Mouse (Mus musculus): ENCODE data around the gene Krt35.

Krt35 gene

DNA sequence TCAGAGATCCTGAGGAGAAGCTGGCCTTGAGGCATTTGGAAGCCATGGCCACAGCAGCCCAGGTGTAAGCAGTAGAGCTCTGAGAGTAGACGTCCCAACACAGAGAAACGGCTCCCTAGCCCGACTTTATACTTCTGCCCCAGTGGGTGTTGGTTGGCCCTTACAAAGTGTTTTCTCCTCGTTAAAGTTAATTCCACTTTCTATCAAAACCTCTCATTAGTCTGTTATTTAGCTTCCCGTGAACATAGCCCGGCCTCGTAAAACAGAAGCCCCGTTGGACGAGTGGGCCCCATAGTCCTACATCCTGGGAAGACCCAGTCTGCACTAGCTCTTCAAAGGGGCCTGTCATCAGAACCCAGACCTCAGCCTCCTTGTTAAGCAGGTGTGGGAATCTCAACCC lies at the start of gene Krt35:
TSS of gene Krt35 (minus strand) at position 101 of the 400 bp plus-strand sequence.
- no peak for DNase-seq

DNA sequence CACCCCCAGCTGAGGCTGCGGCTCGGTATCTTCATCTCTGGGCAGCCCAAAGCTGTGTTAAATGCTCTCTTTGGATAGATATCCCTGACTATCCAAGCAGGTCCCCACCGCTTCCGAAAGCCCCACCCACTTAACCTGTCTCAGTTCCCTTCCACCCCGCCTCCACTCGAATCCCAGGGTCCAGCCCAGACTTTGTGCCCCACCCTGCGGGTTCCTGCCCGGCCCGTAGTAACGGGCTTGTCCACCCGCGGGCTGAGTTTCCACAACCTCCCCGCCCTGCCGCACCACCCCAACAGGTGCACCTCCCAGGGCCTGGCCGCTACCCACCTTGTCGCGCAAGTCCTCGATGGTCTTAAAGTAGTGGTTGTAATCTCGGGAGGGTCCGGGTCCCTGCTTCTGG lies 49.1 kb upstream of the Krt35 start:
- DNase-seq = peak; percentile 21 to 54

DNA sequence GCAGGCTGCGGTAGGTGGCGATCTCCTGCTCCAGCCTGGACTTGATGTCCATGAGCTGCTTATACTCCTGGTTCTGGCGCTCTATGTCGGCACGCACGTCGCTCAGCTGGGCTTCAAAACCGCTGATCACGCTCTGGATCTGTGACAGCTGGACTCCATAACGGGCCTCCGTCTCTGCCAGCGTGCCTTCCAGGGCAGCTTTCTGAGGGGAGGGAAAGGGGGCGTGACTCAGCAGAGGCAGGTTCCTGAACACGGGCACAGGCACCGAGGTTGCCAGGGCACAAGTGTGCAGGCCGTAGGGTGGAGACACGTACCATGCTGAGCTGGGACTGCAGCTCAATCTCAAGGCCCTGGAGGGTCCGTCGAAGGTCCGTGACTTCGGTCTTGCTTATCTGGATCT lies 44.9 kb upstream of the Krt35 start:
- DNase-seq = no peak

DNA sequence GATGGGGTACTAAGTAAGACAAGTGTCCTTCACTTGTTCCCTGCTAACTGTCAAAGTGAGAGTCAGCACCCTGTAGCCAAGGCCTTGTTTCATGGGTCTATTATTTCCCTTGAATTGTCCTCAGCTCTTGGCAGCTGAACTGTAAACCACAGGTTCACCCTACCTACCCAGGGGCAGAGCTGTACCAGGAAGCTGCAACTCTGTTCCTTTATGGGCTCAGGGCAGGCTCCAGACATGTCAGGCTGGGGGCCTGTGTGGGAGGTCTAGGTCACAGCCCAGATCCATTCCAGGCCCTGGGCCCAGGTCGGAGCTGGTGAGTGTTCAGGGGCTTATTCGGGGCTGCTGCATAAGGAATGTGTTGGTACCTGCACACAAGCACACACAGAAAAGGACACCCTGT lies 43.4 kb upstream of the Krt35 start:
- DNase-seq = no peak

DNA sequence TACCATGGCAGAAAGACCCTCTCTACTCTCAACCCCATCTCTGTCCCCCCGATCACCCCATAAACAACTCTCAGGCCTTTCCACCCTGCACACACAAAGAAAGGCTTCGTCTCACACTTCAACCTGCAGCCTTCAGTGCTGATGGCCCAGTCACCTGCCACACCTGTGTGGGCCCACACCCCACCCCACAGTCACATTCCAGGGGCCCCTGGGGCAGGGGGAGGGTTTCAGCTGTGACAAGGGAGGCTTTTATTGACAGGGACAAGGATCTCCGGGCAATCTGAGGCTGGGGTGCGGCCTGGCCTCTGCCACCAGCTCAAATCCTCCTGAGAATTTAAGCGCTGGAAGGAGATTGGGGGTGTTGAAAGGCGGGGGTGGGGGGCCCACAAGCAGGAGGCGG lies 42.8 kb upstream of the Krt35 start:
- DNase-seq = no peak

DNA sequence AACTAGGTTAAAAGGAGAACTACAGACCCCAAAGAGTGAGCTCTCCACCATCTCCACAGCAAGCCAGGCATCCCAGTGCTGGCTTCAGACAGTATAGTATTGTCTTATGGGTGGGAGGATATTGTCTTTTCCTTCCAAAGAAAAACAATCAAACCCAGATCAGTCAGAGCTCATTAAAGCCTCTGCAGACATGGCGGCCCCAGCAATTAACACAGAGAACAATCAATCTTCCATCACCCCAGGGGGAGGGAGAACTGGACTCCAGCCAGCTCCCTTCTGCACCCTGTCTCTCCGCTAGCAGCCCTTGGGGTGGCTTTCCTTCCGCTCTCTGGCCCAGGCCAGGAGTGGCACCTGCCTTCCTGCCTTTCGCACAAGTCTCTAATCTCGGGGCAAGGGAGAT lies 41.7 kb upstream of the Krt35 start:
- DNase-seq = no peak

DNA sequence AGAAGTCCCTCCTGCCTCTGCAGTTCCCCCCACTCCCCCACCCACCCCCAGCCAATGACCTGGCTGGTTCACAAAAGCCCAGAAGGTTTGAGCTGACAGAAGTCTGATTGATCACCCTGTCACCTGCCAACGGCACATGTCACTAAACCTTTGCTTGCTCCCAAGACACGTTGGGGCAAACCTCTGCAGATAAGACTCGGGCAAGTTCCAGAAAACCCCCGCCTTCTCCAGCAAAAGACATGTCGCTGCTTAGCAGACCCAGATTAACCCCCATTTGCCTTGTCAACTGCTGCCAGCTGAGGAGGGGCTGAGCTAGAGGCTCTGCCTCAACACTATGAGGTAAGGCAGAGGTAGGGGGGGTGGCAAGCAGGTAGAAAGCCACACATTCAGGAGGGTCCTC lies 40.5 kb upstream of the Krt35 start:
- no peak for DNase-seq

DNA sequence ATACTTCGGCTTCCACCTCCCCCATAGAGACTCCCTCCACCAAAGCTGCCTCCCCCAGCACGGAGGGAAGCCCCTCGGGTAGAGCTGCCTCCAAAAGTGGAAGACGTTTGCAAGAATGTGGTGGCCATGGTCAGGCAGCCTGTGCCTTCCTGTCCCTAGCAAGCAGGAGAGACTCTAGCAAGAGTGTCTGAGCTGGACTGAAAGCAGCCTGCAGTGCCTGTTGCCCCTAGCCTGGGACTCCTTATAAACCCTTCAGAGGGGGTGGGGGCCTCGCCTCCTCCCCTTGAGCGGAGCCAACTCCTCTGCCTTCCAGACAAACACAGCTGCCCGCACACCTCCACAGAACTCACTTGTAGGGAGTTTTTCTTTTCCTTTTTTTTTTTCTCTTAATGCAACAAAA lies 39.7 kb upstream of the Krt35 start, which contains the start of gene Krt15:
TSS of gene Krt15 (minus strand) at position 198 of the 400 bp plus-strand sequence.
- DNase-seq = no peak

DNA sequence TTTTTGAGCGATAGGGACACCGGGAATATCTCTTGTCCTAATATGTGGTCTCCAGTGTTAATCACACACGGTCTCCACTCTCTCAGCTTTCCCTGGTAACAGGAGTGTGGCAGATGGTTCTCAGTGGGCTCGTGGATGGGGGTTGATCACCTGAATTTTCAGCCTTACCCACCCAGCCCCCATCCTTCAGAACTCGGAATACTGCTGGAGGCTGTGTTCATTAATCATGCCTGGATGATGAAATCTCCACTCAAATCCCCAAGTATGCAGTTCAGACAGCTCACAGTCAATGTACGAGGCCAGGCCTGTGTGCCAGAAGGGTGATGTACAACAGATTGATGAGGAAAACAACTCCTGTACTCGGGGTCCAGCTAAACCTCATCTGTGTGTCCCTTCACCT lies 28.9 kb upstream of the Krt35 start:
- DNase-seq = no peak

DNA sequence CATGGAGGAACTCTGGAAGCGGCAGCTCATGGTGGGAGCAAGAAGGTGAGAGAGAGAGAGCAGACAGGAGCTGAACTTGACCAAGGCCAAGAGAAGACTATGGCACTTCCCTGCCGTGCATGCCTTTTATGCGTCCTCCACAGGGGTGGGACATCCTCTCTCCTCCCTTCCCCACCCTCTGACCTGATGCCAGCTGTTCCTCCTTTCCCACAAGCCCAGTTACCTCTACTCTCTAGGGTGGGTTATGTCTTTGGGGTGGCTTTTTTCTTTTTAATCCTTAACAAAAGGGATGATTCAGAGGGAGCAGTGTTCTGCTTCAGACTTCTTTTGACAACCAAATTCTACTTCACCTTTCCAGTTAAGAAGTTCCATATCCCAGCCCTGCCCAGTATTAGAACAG lies 25.4 kb upstream of the Krt35 start, which contains the start of gene Krt13:
TSS of gene Krt13 (minus strand) at position 101 of the 400 bp plus-strand sequence.
- no peak for DNase-seq

DNA sequence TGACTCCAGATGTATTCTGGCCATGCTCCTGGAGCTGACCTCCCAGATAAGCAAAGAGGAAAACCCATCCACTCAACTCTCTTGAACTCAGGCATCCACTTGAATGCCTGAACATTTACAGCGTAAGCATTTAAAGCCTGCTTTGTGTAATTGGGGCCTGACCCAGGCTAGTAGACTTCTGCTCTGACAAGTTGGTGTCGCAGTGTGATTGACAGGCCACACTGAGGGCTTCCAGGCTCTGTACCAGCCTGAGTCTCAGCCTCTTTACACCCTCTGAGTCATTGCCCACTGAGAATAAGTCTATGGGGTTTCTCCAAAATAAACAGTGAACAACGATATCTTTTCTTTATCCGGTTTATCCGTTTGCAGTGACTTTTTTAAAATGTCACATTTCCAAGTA lies 24.3 kb upstream of the Krt35 start:
- no peak for DNase-seq

DNA sequence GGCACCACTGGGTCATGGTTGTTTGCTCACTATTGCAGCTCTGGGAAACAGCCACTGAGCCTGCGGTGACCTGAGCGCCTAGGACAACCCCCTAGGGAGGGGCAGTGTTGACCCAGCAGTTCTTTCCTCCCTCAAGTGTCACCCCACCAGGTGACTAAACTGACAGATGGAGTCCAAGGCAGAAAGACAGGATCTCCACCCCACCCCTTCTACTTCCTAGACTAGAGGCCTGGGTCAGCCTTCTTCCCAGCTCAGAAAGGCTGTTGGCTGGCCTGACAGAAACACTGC lies 17.6 kb upstream of the Krt35 start:
- DNase-seq = no peak

DNA sequence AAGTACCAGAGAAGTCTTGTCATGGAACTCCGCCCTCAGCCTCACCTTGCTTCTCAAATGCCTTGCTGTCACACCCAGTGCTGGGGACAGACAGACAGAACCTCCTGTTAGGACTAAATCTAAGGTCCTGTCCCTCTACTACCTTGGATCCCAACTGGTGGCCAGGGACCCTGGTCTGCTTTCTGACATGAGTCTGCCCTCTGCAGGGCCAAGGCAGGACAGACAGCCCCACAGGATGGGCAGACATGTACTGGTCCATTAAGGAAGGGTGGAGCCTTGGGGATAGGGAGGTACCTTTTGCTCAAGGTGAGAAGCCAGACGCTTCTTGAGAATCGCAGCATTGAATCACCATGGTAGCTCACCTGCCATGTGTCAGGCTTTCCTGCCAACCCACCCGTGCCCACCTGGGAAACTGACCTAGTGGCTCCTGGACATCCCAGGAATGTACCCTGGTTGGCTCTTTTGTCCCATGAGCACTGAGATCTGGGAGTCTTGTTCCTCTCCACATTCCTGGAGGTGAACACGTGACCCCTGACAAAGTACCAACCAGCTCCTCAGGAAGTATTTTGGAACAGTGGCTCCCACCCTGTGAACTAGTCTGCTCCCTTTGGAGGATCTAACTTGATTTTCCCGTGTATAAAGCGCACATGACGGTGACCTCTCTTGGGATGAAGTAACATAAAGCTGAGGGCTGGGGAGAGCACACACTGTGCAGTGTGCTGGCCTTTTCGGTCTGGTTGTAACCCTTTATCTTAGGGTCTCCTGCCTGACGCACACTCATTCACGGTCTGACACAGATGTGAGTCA lies 17.1 kb upstream of the Krt35 start:
- DNase-seq = no peak

DNA sequence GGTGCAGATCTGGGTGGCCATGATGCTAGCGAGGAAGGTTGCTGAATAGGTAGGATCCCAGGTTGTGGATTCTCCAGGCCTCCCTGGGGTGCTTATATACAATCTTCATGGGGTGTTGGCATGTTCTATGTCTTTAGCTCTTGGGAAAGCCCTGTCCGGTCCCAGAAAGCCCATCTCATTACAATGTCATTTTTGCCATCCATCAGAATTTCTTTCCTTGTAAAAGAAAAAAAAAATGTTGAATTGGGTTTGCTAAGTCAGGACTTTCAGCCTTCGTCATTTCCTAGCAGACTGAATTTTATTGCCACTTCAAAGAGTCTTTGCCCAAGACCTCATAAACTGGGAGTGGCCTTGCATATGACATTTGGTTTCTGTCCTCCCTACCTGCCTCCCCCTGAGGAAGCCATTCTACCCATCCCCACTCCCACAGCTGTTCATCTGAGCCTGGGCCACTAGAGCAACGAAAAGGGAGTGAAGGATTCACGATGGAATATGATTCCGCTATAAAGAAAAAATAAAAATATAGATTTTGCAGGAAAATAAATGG lies 9.6 kb upstream of the Krt35 start, which contains the start of gene Krt36:
TSS of gene Krt36 (minus strand) at position 51 of the 547 bp plus-strand sequence.
- no peak for DNase-seq

DNA sequence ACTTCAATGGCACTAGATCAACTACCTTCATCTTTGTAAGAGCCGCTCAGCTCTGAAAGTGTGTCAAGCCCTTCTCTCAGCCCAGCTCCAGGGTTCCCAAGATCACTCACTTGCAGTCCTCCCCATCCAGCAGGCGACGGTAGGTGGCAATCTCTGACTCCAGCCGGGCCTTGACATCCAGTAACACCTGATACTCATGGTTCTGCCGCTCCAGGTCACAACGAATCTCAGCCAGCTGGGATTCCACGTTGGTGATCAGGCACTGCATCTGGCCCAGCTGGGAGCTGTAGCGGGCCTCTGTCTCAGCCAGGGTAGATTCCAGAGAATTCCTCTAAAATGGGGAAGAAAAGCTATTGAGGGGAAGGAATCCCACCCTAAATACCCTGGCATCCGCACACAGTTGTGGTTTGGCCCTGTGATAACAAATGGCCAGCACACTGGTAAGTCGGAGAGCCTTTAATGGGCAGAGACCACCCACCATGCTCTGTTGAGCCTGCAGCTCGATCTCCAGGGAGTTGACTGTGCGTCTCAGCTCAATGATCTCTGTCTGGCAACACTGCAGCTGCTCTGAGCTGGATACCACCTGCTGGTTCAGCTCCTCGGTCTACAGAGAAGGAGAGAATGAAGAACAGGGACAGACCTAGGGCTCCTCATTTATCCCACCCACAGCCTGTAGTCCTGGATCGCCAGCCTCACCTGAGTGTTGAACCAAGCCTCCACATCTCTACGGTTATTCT lies 6.8 kb upstream of the Krt35 start:
- no peak for DNase-seq

DNA sequence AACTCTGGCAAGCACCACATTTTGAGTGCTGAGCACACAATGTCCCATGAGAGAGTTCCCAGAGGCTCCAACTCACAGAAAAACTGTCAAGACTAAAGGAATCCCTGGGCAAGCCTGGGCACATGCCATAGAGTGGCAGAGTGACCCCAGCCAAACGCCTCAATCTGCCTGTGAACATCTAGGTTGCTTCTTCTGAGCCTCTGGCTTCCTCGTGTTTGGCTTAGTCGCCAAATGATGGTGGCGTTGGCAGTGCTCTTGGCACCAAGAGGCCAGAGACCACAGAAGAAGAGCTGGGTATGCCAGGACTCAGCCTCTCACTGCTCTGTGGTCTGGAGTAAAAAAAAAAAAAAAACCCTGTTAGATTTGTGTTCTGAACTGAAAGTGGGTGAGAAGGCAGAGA lies 4.3 kb upstream of the Krt35 start:
- no peak for DNase-seq

DNA sequence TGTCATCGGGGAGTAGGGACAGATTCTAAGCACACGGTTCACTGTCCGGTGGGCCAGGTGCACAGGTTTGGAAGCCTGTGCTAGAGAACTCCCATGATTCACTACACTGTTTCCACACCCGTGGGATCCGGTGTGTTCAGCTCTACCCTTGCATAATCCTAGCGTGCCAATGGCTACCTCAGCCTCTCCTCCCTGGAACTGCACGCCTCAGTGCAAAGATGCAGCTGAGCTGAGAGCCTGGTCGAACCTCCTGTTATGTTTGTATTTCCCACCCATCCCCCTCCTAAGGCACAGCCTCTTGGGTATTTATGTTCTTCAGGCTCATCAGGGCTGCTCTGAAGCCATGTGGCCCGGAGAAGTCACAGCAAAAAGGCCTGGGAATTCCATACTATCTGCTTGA lies 1.8 kb upstream of the Krt35 start:
- no peak for DNase-seq

DNA sequence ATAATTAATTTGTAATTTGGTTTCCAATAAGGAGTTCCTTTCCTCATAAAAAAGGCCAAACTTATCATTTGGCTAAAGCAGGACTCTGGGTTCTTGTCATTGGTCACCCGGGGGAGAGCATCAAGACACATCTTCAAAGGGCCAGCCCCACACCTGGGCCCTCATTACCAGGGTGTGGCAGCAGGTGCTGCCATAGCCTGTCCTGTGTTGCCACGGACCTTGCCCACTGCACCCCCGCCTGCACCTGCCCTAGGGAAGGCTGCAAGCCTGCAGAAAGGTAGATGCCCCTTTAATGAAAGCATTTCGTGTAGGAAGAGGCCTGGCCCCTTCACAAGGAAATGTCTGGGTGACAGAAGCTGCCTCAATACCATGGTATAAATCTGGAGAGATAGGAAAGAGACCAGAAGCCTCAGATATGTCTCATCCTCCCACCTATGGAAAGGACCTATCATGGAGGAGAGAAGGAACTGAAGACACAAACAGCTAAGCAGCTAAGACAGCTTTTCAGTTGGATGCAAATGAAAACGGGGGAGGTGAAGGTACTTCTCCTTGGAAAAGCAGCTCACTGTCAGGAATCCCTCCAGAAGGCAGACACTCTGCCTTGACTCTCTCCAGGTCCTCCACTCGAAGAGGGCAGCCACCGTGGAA lies 7.5 kb downstream of the Krt35 start:
- no peak for DNase-seq

DNA sequence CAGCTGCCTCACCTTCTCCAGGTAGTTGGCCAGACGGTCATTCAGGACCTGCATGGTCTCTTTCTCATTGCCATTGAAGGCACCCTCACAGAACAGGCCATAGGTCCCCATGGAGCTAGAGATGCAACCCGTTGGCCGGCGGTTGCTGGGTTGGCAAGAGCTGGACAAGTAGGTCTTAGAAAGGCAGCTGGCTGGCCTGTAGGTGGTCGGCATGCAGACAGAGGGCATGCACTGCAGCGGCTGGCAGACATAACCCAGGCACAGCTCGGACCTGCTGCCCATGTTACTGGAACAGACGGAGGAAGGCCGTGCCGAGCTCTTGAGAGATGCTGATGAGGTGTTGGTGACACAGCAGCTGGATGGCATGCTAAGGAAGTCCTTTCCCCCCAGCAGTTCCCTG lies 8.2 kb downstream of the Krt35 start, which contains the start of gene Krt32:
TSS of gene Krt32 (minus strand) at position 366 of the 400 bp plus-strand sequence.
- DNase-seq = no peak

DNA sequence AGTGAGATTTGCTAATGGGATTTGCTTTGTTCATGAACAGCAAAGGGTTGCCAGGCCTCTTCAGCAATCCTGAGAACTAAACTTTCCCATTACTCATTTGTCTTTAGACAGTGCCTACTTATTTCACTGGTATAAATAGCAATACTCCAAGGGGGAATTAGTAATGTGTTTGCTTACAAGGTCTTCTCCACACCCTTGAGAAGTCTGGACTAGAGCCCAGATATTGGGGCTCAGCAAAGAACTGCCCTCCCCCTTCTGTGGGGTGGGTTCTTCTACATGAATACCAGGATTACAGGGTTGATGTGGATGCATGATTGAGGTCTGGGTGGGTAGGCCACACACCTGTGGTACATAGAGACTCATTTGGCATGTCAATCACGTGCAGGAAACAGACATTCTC lies 22.2 kb downstream of the Krt35 start:
- DNase-seq = no peak

DNA sequence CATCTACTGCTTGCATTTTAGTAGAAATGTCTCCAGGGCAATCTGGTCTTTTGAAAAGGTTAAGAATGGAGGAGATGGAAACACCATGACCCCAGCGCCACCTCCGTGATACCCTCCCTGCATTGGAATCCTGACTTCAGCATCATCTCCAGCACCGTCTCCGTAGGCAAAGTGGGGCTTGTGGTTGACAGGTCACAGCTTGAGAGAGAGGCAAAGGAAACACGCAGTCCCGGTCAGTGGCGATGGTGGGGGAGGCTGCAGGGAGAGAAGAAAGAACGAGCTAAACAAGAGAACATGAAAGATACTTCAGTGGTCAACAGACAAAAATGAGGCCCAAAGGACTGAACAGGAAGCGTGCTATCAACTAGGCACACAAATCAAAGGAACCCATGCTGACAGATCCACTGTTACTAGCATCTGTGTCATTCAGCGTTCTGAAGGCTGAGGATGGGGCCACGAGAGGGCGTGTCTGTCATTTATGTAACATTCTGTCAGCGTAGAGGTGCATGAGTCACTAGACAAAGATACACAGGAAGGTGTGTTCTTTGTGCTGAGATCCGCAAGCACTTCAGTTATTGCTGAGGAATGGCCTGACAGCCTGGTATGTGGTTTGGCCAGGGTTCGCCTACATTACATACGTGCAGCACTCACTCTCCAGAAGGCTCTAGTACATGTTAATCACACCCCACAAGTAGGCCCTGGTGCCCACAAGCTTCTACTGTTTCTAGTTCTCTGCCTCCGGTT lies 28.6 kb downstream of the Krt35 start:
- no peak for DNase-seq

DNA sequence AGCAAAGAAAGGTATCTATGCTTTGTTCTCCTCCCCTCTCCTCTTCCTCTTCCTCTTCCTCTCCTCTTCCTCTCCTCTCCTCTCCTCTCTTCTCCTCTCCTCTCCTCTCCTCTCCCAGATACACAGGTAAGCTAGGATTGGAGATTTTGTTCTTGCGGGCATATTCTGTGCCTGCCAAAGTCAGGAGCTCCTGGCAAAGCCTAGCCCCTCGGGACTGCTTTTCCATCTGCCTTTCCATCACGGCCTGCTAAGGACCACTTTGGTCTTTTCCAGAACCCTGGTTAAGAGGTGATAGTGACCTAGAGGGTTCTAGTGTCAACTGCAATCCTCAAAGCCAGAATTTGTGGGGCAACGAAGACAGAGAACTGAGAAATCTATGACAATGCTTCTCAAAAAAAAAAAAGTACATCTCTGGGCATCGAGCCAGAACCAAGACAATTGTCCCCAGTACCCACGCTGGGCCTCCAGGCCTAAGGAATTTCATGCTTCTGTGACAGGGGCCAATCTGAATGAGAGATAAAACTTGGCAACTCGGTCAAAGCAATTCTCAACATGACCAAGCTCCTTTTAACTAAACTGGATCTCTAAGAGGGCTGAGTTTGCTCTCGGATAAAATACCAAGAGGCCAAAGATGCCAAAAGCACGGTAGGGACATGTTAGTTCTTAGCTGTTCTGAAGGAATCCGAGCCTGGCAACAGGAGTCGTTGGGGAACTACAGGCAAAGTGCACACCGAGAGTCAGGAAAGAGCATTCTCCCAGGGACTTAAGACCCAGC lies 29.6 kb downstream of the Krt35 start:
- DNase-seq = no peak
